Mouse (Mus musculus) G1E (cell line): ENCODE data around the gene Anp32b. TPM values are rescaled to one million over a fixed set of nuclear protein-coding genes. Genes with fewer than 3 reads are reported as not detected.

Experiments used
- ATAC-seq: 2 replicates; pipeline ENCODE4 v1.8.0; 2016; ENCODE audit warnings: mild to moderate bottlenecking; ENCODE audit not compliant: insufficient number of reproducible peaks, poor library complexity, low FRiP score, severe bottlenecking; ENCODE audit errors: extremely low read depth
- DNase-seq: peaks from one replicate; pipeline ENCODE4 v3.0.0; 2012; ENCODE audit warnings: low spot score
- H3K27me3 ChIP-seq: 2 replicates; pipeline ENCODE4 v1.6.1; 2012; ENCODE audit warnings: mild to moderate bottlenecking, low read length, inconsistent platforms; ENCODE audit not compliant: insufficient read depth
- H3K36me3 ChIP-seq: replicated peaks from 2 replicates; pipeline ENCODE3; 2012; ENCODE audit warnings: mild to moderate bottlenecking, inconsistent platforms
- H3K4me1 ChIP-seq: 2 replicates; pipeline ENCODE4 v1.6.1; 2012; ENCODE audit warnings: low read depth, low read length, inconsistent platforms, mixed read lengths; ENCODE audit not compliant: insufficient read depth
- H3K4me3 ChIP-seq: 2 replicates; pipeline ENCODE4 v1.5.1; 2012; ENCODE audit warnings: low read depth, mild to moderate bottlenecking, inconsistent platforms, low read length, moderate library complexity, mixed read lengths
- H3K9me3 ChIP-seq: replicated peaks from 2 replicates; pipeline ENCODE4 v1.6.1; 2012; ENCODE audit warnings: inconsistent platforms
- CTCF ChIP-seq: IDR thresholded peaks from 2 replicates; pipeline ENCODE4 v1.5.1; 2012; ENCODE audit warnings: low read depth, low read length, inconsistent platforms, mixed read lengths
- GATA1 ChIP-seq: IDR thresholded peaks from 2 replicates; pipeline ENCODE4 v1.6.1; 2012; ENCODE audit warnings: borderline replicate concordance, low read length, inconsistent platforms, mixed read lengths
- GATA2 ChIP-seq: IDR thresholded peaks from 2 replicates; pipeline ENCODE4 v1.6.1; 2012; ENCODE audit warnings: low read depth, low read length, inconsistent platforms, borderline replicate concordance
- POLR2AphosphoS5 ChIP-seq: IDR thresholded peaks from 2 replicates; pipeline ENCODE4 v1.6.1; 2012; ENCODE audit warnings: low read depth, low read length, inconsistent platforms; ENCODE audit not compliant: insufficient replicate concordance
- TAL1 ChIP-seq: conservative IDR thresholded peaks from 2 replicates; pipeline ENCODE4 v1.6.1; 2012; ENCODE audit warnings: low read depth, low read length, inconsistent platforms, mixed read lengths
- polyA plus RNA-seq: library from polyadenylated mRNA; stranded (reverse); fragments of >175 nt; gene quantifications from 2 replicates; pipeline ENCODE4 v1.2.3, GENCODE M21; 2012
- total RNA-seq, 2 experiments: library from RNA; stranded (forward) in 1 of 2; stranded (reverse) in 1 of 2; fragments of 200-1000 nt in 1 of 2; fragments of >200 nt in 1 of 2; fragmentation: Nextera tagmentation in 1 of 2; gene quantifications; 2 replicates each; pipeline ENCODE4 v1.2.3; 2014 to 2017

The Anp32b gene
- total RNA-seq (2014; fragmentation: Nextera tagmentation): 667 and 728 TPM in 2 replicates
- total RNA-seq (2017): 28.6 and 40.8 TPM in 2 replicates
- polyA plus RNA-seq: 900 and 1,076 TPM in 2 replicates

GRCm38 (mm10) chr4:46450519-46451131 lies at the start of gene Anp32b:
Gene Anp32b, plus strand, starts transcription at chr4:46450902.
- peak; percentile 95 for DNase-seq
- ATAC-seq: peak; percentile 38
- Histone ChIP-seq H3K9me3 (no peaks in the 10 kb centered on the region), H3K4me3 (peak within 1 kb of the TSS; percentile 81), H3K36me3 (peaks cover 20% of the 10 kb centered on the region), H3K4me1 (peaks cover 66% of the 10 kb centered on the region), H3K27me3 (no peaks in the 10 kb centered on the region)
- TF ChIP-seq TAL1 (no peak), GATA1 (no peak), CTCF (peak; percentile 50; the same call in 1 of the 2 replicates), GATA2 (no peak), POLR2AphosphoS5 (no peak)

GRCm38 (mm10) chr4:46404042-46404795 lies 46.5 kb upstream of the Anp32b start:
- Histone ChIP-seq H3K9me3 (no peaks in the 10 kb centered on the region), H3K4me3 (peak overlapping the region; percentile 71), H3K36me3 (peaks cover 26% of the 10 kb centered on the region), H3K4me1 (peaks cover 74% of the 10 kb centered on the region), H3K27me3 (no peaks in the 10 kb centered on the region)
- DNase-seq: peak; percentile 61
- no peak for TF ChIP-seq CTCF
- peak; percentile 95 for TF ChIP-seq TAL1
- ATAC-seq: peak; percentile 85

- DNase-seq: no peak
- Histone ChIP-seq H3K9me3 (no peaks in the 10 kb centered on the region), H3K36me3 (peaks cover under 1% of the 10 kb centered on the region), H3K4me3 (no peak overlapping the region; the same call in 1 of the 2 replicates), H3K4me1 (peaks cover 80% of the 10 kb centered on the region), H3K27me3 (no peaks in the 10 kb centered on the region)
- ATAC-seq: no peak
- TF ChIP-seq CTCF (no peak), TAL1 (peak; percentile 29; the same call in 1 of the 2 replicates), GATA1 (no peak), GATA2 (no peak)
Measured at GRCm38 (mm10) chr4:46406966-46407703, 43.6 kb upstream of the Anp32b start.

DNA sequence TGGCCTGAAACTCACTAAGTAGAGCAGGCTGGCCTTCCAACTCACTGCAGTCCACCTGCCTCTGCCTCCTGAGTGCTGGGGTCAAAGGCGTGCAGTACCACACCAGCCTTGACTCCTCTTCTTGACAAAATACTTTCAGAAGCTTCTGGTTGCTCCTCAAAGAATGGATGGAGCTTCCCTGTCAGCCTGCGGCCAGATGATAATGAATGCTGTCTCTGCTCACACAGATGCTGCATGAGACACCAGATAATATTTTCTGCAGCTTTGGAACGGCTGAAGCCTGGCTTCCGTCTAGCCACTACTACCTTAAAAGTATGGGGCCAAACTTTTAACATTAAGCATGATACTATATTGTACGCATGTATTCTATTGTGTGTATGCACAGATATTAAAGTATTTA lies 40.0 kb upstream of the Anp32b start:
- H3K4me3 ChIP-seq: peak overlapping the region; percentile 43; the same call in 1 of the 2 replicates
- peak; percentile 61 for ATAC-seq
- no peaks in the 10 kb centered on the region for H3K27me3 ChIP-seq
- H3K36me3 ChIP-seq: no peaks in the 10 kb centered on the region
- TF ChIP-seq GATA2 (no peak), TAL1 (peak; percentile 88)
- H3K4me1 ChIP-seq: peaks cover 69% of the 10 kb centered on the region
- DNase-seq: no peak
- no peaks in the 10 kb centered on the region for H3K9me3 ChIP-seq

DNA sequence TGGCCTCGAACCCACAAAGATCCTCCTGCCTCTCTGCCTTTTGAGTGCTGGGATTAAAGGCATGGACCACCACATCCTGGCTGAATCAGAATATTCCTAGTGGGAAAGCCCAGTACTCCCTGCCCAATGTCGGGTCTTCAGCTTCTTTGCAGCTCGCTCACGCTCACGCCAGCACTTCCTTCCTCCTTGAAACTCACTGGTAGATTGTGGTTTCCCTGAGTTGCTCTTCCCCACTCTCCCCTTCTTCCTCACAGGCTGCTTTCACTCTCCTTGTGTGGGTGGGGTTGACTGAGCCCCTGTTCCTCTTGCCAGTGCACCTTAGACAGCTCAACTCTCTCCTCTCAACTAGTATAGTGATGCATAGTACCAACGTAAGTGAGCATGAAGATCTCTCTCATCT lies 39.2 kb upstream of the Anp32b start:
- peak; percentile 48 for DNase-seq
- Histone ChIP-seq H3K4me1 (peaks cover 66% of the 10 kb centered on the region), H3K4me3 (peak overlapping the region; percentile 47; the same call in 1 of the 2 replicates), H3K27me3 (no peaks in the 10 kb centered on the region), H3K9me3 (no peaks in the 10 kb centered on the region), H3K36me3 (no peaks in the 10 kb centered on the region)
- TF ChIP-seq TAL1: no peak
- TF ChIP-seq CTCF: no peak
- TF ChIP-seq GATA2: no peak
- TF ChIP-seq POLR2AphosphoS5: no peak
- no peak for TF ChIP-seq GATA1
- ATAC-seq: 0 out of 2 replicates have a peak, but pooled peaks have one; percentile 15

DNA sequence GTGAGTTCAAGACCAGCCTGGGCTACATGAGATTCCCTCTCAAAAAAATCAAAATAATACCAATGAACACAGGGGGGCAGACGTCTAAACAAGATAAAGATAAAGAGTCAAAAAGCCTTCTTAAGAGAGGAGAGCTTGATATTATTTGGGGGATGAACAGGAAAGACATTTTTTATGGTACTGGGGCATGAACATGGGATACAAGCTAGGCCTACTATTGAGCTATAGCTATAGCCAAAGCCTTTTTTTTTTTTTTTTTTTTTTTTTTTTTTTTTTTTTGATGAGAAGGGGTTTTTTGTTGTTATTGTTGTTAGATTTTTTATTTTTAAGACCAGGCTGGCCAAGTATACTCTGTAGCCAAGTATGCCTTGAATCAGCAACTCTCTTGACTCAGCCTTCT lies 38.6 kb upstream of the Anp32b start:
- DNase-seq (no peak), ATAC-seq (no peak)
- Histone ChIP-seq H3K4me1 (peaks cover 60% of the 10 kb centered on the region), H3K4me3 (no peak overlapping the region), H3K36me3 (no peaks in the 10 kb centered on the region), H3K9me3 (no peaks in the 10 kb centered on the region), H3K27me3 (no peaks in the 10 kb centered on the region)
- TF ChIP-seq GATA1 (no peak), GATA2 (no peak), POLR2AphosphoS5 (no peak), TAL1 (no peak), CTCF (no peak)
